25 mouse cellular contexts compared by ENCODE assay signal in genomic region chr14:80083724-80084123, GRCm38 (mm10).
"Had no signal": no experiment of that assay in that cellular context is flagged by ENCODE, and none has a peak within 500 bp of the region (broad histone marks: within the 10 kb centered on the region; RNA-seq: fewer than 3 reads in every experiment).

No protein-coding gene starts in this region.

- H3K9ac ChIP-seq: heart, embryonic 12.5 days; hindbrain, embryonic 12.5 days; hindbrain, embryonic 14.5 days; intestine, embryonic 15.5 days; limb, embryonic 12.5 days; liver, embryonic 13.5 days; liver, embryonic 15.5 days; liver, postnatal 0 days had no signal

- H3K4me1 ChIP-seq: heart, embryonic 10.5 days; heart, embryonic 12.5 days; hindbrain, embryonic 10.5 days; hindbrain, embryonic 12.5 days; intestine, embryonic 15.5 days; limb, embryonic 10.5 days; limb, embryonic 12.5 days; liver, embryonic 13.5 days; liver, embryonic 15.5 days had no signal

- H3K27ac ChIP-seq: gastrocnemius, adult 2 months; heart, embryonic 10.5 days; hindbrain, embryonic 10.5 days; hindbrain, embryonic 12.5 days; hindbrain, embryonic 14.5 days; intestine, embryonic 15.5 days; layer of hippocampus, adult 2 months; left cerebral cortex, adult 2 months; limb, embryonic 10.5 days; limb, embryonic 12.5 days; liver, embryonic 13.5 days; liver, embryonic 15.5 days had no signal

- H3K36me3 ChIP-seq: heart, embryonic 10.5 days; heart, embryonic 12.5 days; hindbrain, embryonic 10.5 days; hindbrain, embryonic 12.5 days; intestine, embryonic 15.5 days; limb, embryonic 10.5 days; limb, embryonic 12.5 days; liver, embryonic 13.5 days; liver, embryonic 15.5 days had no signal

- H3K4me3 ChIP-seq: gastrocnemius, adult 2 months; heart, embryonic 10.5 days; heart, embryonic 12.5 days; hindbrain, embryonic 10.5 days; hindbrain, embryonic 12.5 days; intestine, embryonic 15.5 days; layer of hippocampus, adult 2 months; left cerebral cortex, adult 2 months; limb, embryonic 10.5 days; limb, embryonic 12.5 days; liver, embryonic 13.5 days; liver, embryonic 15.5 days had no signal

- H3K9me3 ChIP-seq: heart, embryonic 10.5 days; intestine, embryonic 15.5 days; limb, embryonic 10.5 days had no signal

- H3K27me3 ChIP-seq: heart, embryonic 12.5 days; hindbrain, embryonic 12.5 days; intestine, embryonic 15.5 days; limb, embryonic 12.5 days; liver, embryonic 13.5 days; liver, embryonic 15.5 days had no signal

- DNase-seq: gastrocnemius, adult 2 months; gastrocnemius, postnatal 10 days; gastrocnemius, postnatal 25 days; heart, adult 18-20 months; heart, postnatal 10 days; heart, postnatal 4 days; liver; liver, embryonic 13.5 days; liver, postnatal 0 days had no signal

- H3K4me2 ChIP-seq: heart, embryonic 12.5 days; hindbrain, embryonic 12.5 days; hindbrain, embryonic 14.5 days; intestine, embryonic 15.5 days; limb, embryonic 12.5 days; liver, embryonic 11.5 days; liver, embryonic 13.5 days; liver, embryonic 15.5 days had no signal

- ATAC-seq: forebrain, embryonic 16.5 days; hindbrain, embryonic 16.5 days; inflammation-experienced regulatory T-cells, adult 6 months; intestine, embryonic 15.5 days; intestine, postnatal 0 days; liver, postnatal 0 days had no signal
